Mouse (Mus musculus) left cerebral cortex, adult 8-10 months (tissue): ENCODE results near the gene Myh6. TPM values are rescaled to one million over a fixed set of nuclear protein-coding genes. Genes with fewer than 3 reads are reported as not detected.
"Not testable (repeated sequence)": the region's sequence is repeated elsewhere in the genome, so short reads cannot be mapped to it uniquely, and the experiment has no call there.

Experiments
- DNase-seq, 2 experiments: peaks; one replicate each; pipeline ENCODE4 v3.0.0; 2022; ENCODE audit warnings: low spot score in 2 of 2
- total RNA-seq, 4 experiments: library from RNA; stranded (reverse); gene quantifications; 2 replicates each; pipeline ENCODE4 v1.2.4; 2022

Myh6 gene
- total RNA-seq, 4 experiments from 2014 or later = 5.3 to 9.9 (median 7.7) TPM

DNA sequence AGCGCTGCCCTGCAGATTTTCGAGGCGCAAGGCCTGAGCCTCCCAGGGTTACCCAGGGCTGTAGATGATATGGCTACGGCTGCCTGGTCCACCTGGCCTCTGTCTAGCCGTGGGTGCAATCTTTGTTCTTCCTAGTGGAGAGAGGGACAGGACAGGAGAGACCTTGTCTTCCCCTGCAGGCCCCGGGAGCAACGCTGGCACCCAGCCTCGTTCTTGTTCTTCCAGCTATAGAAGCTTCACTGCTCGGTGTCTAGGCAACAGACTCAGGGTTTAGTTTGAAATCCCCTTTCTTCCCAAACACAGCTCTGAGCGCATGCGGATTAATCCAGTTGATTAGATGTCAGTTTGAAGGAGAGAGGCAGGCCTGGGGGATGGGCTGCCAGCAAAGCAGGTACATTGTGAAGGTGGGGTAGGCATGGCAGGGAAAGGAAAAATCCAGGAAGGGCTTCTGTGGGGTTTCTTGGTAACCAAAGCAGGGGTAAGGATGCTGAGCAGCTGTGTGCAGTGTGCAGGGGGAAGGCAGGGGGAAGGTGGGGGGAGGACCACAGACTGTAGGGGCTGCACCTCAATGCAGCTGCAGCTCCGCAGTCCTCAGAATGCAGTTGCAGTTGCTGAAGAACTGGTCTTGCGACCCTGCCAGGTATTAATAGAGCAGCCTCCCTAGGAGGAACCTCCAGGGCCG is 28.9 kb upstream of the Myh6 start:
- peak in 1 of 2 experiments; percentile 41 for DNase-seq

DNA sequence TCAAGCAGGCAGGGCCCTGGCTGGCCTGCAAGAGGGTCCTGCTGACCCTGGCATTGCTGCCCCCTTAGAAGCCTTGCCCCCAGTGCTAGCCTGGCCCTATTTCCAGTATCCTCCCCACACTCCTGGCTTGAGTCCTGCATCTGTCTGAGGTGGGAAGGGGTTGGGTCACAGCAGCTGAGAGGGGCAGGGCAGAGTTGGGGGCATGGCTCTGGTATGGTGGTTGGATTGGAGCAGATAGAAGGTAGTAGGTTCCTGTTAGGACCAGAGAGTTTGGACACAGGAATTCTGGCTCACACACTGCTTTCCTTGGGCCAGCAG is 28.1 kb upstream of the Myh6 start:
- no peak for DNase-seq

DNA sequence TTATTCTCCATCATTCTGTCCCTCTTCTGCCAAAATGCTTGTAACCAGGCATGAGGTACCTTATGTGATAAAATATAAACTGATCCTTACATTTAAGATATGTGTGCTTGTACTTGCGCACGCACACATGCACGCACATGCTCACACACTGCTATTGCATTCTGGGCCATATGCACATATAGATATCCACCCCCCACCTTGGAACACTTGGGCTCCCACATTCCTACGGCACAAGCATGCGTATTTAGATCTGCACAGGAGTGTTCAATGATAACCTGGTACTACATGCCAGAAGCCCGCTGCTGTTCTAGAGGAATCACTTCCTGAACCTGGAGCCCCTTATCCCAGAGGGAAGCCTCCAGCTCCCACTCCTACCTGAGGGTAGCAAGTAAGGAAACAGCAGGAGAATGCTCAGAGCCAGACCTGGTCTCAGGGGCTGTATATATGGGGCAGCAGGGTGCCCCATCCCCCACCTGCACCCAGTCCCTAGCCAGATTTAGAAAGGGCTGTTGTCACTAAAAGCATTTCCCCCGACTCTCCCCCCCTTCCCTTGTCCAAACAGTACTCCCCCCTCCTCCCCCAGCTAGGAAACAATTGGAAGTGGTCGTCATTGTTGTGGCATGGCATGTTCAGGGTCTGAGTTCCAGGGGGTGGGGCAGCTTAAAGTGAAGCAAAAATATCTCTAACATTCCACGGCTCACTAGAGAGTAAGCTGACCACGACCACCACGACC is 27.6 kb upstream of the Myh6 start, which contains the start of gene Myh7:
Myh7 (minus strand) TSS at position 491 of the 733 bp plus-strand sequence.
- no peak for DNase-seq

DNA sequence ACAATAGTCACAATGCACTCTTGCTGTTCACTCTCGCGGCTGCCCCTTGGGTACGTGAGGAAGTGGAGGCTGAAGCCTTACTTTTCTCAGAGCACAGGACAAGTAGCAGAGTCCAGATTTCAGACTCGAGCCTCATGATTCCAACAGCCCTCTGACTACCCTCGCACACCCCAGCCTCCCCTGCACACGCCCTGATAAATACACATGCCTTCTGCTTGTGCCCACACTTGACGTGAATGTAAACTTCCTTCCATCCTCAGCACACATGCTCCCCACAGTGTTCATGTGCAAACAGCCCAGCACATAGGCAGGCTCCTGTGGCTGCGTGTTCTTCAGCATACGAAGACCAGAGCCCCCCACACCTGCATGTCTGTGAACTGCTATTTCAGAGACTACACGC is 26.9 kb upstream of the Myh6 start:
- DNase-seq = no peak

DNA sequence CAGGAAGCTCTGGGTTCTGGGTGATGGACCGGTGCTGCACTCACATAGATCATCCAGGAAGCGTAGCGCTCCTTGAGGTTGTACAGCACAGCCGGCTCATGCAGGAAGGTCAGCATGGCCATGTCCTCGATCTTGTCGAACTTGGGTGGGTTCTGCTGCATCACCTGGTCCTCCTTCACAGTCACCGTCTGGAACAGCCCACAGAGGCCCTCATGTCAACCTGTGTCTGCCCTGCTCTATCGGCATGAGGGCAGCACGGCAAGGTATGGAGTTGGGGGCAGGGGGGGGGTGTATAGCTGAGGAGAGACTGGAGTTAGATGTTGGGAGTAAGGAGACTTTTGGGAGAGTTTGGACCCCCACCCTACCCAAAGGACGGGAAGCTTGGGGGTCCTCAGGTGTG is 25.5 kb upstream of the Myh6 start:
- DNase-seq = no peak

DNA sequence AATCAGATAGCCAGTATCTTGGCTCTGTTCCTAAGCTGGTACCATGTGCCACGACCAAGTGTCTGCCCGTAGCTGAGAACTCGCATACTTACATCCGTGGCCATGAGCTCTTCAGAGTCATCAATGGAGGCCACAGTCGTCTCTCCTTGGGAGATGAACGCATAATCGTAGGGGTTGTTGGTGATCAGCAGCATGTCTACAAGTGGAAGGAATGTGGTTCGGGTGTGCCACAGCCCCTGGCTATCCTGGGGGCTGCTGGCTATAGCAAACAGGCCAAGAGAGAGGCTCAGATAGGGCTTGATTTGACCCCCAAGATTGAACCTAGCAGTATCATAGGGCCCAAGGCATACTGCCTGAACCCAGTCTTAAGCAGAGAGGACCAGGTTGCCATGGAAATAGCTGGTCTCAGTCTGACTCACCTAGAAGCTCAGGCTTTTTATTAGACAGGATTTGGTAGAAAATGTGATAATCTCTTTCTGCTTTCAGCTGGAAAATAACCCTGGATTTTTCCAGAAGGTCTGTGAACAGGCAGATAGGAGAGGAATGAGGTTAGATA is 23.2 kb upstream of the Myh6 start:
- DNase-seq = no peak

DNA sequence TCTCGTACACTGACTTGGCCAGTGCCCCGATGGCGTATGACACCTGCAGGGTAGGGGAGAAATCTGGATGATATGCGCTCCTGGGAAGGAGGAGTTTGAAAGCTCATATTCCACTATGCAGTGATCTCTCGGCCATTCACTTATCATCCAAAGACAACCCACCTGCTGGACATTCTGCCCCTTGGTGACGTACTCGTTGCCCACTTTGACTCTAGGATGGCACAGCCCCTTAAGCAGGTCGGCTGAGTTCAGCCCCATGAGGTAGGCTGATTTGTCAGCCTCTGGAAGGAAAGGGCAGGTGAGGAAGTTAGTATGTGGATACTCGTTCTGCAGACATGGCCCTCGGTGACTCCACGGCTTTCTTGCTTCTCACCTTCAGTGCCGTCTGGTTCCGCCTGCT is 22.2 kb upstream of the Myh6 start:
- DNase-seq = no peak

DNA sequence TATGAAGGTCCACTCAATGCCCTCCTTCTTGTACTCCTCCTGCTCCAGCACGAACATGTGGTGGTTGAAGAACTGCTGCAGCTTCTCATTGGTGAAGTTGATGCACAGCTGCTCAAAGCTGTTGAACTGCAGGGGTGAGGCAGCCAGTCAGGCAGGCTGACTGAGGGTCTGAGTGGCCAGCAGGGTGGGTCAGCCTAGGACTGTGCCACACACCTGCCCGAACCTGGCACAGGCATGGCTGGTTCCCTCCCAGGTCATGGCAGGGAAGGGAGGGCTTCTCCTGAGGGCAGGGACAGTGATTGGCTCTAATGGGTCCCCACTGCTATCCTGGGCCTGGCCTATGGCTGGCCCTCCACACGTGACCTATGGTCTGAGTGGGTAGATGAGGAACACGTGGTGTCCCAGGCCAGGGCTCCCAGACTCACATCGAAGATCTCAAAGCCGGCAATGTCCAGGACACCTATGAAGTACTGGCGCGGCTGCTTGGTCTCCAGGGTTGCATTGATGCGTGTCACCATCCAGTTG is 21.7 kb upstream of the Myh6 start:
- DNase-seq = not testable (repeated sequence)

DNA sequence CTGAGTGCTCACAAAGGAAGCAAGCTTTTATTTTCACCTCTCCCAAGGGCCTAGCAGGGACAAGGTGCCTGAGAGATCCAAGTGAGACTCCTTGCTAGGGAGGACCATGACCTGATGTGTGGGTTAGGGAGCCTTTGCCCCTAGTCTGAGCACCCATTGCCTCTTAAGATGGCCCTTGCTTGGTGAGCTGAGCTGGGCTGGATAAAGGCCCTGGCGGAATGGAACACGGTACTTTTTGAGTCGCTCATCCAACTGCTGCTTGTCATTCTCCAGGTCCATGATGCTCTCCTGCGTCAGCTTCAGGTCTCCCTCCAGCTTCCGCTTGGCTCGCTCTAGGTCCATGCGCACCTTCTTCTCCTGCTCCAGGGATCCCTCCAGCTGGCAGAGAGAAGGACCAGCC is 15.2 kb upstream of the Myh6 start:
- DNase-seq = no peak

DNA sequence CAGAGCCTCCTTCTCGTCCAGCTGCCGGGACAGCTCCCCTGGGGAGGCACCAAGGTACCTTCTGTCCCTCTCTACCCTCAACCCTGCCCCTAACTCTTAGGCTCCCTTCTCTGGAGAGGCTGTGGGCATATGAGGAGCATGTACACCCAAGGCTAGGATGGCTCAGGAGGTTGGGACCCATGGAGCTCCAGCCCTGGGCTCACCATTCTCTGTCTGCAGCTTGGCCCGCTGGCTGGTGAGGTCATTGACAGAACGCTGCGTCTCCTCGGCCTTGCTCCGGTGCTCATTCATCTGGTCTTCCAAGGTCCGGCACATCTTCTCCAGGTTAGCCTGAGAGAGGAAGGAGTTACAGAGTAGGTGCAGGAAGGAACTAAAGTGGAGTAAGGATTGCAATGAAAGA is 11.9 kb upstream of the Myh6 start:
- no peak for DNase-seq

DNA sequence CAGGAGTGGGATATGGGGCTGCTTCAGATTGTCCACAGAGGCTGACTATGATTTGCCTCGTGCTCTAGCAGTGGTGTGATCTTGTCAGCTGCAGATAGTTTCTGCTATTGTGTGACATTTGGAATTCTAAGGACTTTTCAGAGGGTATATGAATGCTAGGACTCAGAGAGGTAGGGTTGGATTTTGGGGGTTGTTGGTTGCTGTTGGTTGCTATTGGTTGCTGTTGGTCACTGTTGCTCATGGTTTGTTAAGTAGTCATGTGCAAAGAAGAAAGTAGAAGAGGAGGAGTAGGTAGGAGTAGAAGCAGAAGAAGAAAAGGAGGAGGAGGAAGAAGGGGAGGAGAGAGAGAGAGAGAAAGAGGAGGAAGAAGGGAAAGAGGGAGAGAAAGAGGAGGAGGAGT is 9.9 kb upstream of the Myh6 start, which contains the start of gene Gm17428:
Gm17428 (plus strand) TSS at position 301 of the 400 bp plus-strand sequence.
- DNase-seq = no peak

DNA sequence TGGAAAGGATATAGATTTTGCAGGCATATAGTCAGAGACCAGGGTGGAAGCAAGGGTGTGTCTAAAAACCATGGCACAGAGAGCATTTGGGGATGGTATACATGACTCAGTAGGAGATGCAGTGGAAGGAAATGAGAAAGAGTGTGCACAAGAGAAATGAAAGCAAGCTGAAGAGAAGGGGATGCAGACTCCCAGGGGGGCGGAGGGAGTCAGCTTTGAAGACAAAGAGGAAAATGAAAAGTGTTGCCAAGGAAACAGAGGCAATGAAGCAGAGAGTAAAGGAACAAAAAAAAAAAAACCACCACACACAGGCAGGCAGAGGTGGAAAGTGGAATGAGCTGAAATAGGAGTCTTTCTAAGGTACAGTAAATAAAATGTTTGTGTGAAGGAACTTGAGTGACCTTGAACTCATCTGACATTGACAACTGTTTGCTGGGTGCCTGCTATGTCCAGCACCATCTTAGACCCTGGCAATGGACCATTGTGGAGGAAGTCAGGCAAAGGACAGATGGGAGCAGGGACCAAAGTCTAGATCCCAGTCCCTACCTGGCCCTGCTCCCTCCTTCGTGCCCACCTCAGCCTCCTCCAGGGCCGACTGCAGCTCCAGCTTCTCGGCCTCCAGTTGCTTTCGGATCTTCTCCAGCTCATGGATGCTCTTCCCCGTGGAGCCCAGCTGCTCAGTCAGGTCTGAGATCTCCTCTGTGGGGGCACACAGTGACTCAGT is 7.5 kb upstream of the Myh6 start:
- DNase-seq = peak in 1 of 2 experiments; percentile 40

DNA sequence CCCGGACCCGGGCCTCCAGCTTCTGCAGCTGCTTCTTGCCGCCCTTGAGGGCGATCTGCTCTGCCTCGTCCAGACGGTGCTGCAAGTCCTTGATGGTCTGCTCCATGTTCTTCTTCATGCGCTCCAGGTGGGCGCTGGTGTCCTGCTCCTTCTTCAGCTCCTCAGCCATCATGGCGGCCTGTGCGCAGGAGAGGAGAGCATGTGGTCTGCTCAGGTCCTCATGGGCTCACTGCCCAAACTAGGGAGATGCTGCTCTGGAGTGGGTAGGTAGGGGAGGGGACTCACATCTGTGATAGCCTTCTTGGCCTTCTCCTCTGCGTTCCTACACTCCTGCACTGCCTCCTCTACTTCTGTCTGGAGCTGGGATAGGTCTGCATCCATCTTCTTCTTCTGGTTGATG is 6.1 kb upstream of the Myh6 start:
- not testable (repeated sequence) for DNase-seq

DNA sequence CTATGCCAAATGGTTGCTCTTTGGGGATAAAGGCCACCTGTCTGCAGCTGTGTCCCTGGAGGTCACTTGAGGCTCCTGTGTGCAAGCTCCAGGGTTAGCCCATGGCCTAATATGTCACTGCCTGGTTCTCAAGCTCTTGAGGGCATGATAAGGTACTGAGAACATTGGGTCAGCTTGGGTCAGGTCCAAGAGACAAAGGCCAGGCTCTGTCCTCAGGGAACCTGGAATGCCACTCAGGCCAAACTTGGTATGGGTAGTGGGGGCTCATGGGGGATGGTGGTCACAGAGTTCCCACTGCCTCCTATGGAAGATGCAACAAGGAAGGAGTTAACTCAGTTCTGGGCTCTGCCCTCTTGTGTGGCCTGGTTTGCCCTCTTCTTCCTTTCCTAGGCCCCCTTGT is 1.6 kb upstream of the Myh6 start:
- DNase-seq = no peak

DNA sequence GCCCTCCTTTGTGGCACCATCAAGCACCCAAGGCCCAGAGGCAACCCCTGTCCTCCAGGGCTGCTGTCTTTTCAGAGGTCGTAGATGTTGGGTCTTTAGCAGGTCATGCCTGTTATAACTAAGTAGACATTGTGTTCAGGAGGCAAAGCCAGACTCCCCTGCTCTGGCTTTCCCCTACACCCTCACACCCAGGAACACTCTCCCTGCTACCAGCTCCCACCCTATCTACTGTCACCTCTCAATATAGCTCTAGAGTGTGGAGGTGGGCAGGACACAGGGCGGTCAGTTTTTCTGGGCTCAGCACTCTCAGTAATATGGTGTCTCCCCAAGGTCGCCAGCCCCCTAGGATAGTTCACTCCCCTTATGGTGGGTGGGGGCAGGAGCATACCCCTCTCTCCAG is 1.1 kb upstream of the Myh6 start:
- no peak for DNase-seq

DNA sequence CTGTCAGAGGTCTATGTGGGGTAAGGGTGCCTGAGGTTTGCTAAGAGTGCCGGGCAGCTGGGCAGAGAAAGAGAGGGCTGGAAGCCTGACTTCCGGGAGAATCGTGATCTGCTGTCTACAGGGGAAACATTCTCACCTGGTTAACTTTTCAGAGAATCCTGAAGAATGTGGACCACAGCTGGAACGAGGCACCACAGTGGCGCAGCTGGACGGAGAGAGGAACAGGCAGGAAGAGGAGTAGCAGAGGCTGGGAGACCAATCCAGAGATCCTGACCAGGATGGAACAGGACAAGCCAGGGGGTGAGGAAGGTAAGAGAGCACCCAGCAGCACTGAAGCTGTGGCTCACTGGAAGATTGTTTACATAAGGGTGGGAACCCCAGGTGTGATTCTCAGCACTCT is 1.1 kb downstream of the Myh6 start:
- DNase-seq = no peak

DNA sequence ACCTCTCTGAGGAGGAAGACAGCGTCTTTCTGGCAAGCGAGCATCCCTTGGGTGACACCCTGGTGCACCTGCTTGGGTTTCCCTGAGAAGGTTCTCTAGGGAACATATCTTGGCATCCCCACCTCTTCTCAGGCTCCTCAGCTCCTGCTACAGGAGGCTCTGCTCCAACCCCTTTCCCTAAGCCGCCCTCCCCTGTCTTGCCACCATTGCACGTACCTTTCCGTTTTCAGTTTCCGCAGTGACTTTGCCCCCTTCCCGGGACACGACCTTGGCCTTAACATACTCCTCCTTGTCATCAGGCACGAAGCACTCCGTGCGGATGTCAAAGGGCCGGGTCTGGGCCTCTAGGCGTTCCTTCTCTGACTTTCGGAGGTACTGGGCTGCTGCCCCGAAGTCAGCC is 1.7 kb downstream of the Myh6 start:
- DNase-seq = no peak

DNA sequence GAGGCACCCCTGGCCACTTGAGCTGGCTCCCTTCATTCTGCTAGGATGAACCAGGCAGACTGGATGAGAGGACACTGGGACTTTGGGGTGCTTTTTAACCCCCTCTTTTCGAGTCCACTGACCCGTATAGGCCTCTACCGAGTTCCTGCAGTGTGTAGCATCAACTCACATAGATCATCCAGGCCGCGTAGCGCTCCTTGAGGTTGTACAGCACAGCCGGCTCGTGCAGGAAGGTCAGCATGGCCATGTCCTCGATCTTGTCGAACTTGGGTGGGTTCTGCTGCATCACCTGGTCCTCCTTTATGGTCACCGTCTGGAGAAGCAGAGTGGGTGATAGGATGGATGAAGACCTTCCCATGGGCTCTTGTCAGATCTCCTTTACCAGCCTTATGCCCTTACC is 3.0 kb downstream of the Myh6 start:
- no peak for DNase-seq

DNA sequence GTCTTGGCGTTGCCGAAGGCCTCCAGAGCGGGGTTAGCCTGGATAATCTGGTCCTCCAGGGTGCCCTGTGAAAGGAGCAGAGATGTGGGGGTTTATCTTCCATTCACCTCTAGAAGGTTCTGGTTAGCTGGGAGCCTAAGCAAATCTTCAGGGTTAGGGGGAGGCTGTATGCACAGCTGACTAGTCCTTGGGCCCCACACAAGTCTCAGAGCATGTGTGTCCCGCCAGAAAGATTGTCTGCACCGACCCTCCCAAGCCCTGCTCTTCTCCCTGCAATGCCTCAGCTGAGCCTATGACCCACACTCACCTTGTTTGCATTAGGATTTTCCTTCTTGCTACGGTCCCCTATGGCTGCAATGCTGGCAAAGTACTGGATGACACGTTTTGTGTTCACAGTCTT is 4.0 kb downstream of the Myh6 start:
- no peak for DNase-seq

DNA sequence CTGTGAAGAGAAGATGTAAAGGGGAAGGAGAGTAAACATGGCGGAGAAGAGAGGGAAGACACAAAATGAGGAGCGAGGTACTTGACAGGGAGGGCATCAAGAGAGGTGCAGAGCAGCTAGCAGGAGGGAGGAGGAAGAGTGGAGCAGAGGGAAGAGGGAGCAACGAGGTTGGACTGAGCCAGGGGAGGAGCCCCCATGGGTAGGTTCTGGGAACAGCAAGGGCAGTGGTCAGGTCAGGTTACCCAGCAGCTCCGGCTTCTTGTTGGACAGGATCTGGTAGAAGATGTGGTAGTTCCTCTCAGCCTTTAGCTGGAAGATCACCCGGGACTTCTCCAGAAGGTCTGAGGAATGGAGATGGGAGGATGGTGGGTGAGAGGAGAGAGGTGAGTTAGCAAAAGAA is 5.2 kb downstream of the Myh6 start:
- no peak for DNase-seq

DNA sequence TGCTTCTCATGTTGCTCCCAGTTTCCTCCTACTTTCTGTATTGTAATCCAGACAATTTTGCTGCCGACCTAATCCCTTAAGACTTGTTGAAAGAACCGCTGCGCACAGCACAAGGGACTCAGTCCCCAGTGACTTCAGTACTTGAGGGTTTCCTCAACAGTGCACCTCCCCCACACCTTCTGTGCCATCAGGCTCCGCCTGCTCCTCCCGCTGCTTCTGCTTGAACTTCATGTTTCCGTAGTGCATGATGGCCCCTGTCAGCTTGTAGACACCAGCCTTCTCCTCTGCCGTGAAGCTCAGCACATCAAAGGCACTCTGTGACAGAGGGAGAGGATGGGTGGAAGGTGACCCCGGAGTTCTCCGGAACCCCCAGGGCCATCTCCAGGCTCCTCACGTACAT is 6.0 kb downstream of the Myh6 start:
- DNase-seq = peak in 1 of 2 experiments; percentile 43
